Mouse (Mus musculus) liver, postnatal 0 days (tissue): Measurements from ENCODE around the gene Grm7.

Source experiments
- CTCF ChIP-seq: sonication (generic); IDR thresholded peaks from 2 replicates; pipeline ENCODE4 v1.5.1; 2016; ENCODE audit warnings: antibody characterized with exemption, low read depth
- EP300 ChIP-seq: IDR thresholded peaks from 2 replicates; pipeline ENCODE4 v1.6.1; 2016; ENCODE audit warnings: antibody characterized with exemption, low read depth, mild to moderate bottlenecking

GRCm38 (mm10) chr6:111512359-111512758 lies 867.0 kb downstream of the Grm7 start:
- TF ChIP-seq CTCF = no peak
- no peak for TF ChIP-seq EP300
